Mouse (Mus musculus) gastrocnemius, adult 2 months (tissue): ENCODE measurements at regions not wholly inside any gene's neighbourhood (a gene's known extent, or its start where the extent isn't known, plus 50 kb on each side); places are given as distances from the start of the nearest gene placed in this dataset.

Source experiments
- DNase-seq: peaks from one replicate; pipeline ENCODE4 v3.0.0; 2022
- H3K27ac ChIP-seq: fragments of 200-600 bp; 2 replicates; pipeline ENCODE4 v1.8.1; 2022; ENCODE audit warnings: mild to moderate bottlenecking
- H3K4me3 ChIP-seq: fragments of 200-600 bp; 2 replicates; pipeline ENCODE4 v1.8.1; 2022; ENCODE audit warnings: mild to moderate bottlenecking, moderate library complexity
- CTCF ChIP-seq: fragments of 200-600 bp; IDR thresholded peaks from 2 replicates; pipeline ENCODE4 v1.8.1; 2022; ENCODE audit warnings: antibody characterized with exemption, mild to moderate bottlenecking, moderate library complexity
- intact Hi-C: fragments of 180-260 bp; cut with DNase I; formaldehyde crosslinking; loops from one replicate; pipeline ENCODE4 v1.15.1; 2025

DNA sequence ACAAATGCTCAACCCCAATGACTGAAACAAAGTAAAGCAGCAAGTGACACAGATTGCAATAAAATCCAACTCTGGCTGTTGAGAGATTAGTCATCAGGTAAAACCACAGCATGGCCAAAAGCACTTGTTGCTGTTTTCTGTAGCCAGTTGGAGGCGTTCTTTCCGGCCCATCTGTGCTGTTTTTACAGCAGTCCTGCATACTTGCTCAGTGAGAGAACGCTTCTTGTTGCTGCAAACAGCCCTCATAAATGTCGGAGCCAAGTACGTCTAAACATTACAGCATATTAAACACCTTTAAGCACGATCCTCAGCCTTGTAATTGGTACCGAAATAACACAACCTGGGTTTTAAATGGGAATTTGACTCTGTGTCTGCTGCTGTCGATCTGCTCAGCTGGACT lies 65.6 kb upstream of the Hs3st3a1 start:
- intact Hi-C loops: no loop called here
- TF ChIP-seq CTCF: no peak
- Histone ChIP-seq H3K27ac (no peak overlapping the region), H3K4me3 (no peak overlapping the region)
- DNase-seq: no peak

DNA sequence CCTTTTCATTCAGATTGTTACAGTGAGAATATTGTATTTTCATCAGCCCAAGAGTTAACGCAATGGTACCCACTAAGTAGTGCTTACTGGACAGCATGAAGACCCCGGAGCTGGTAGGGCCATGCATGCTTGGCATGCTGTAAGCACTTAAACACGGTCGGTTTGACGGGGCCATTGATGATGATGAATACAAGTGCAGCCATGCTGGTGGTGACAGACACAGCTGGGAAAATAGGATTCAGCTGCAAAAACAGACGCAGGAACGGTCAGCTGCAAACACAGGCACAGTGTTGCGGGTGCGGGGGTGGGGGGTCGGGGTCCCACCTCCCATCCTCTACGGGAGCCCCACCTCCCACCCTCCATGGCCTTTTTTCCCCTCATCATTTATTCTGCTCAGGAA lies 99.7 kb upstream of the Hs3st3a1 start:
- TF ChIP-seq CTCF: no peak
- intact Hi-C loops: no loop called here
- Histone ChIP-seq H3K27ac (no peak overlapping the region), H3K4me3 (no peak overlapping the region)
- DNase-seq: no peak

DNA sequence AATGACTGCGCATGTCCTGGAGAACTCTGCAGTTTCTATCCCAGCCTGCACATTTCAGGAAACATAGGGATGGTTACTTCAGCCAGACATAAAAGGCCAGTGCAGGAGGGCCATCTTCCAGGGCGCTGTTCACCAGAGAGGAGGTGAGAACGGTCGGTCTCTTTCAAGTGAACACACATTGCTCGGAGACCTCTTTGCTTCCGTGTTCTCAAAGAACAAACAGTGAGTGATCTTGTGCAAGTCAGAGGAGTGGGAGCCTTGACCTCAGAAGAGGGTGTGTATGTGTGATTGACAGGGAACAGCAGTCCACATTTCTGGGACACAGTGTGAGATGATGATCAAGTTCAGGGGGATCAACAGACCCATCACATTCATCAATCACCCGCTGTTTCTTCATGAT lies 102.7 kb upstream of the Hs3st3a1 start:
- intact Hi-C loops: no loop called here
- DNase-seq: no peak
- no peak for TF ChIP-seq CTCF
- Histone ChIP-seq H3K27ac (no peak overlapping the region), H3K4me3 (no peak overlapping the region)

DNA sequence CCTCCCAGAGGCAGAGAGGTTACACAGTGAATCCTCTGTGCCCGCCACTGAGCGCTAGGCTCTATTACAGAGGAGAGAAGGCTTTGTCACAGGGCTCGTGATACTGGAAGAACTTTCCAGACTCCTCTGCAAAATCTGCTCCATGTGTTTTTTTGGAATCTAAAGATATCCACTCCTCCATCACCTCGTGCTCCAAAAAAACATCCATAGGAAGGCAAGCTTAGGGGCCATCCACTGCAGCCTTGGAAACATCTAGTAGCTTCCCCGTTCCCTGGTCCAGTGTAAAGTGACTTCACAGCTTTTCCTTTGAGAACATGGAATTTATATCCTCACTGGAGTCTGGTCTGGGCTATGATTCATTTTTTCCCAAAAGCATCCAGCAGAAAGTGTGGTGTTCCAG lies 103.3 kb upstream of the Hs3st3a1 start:
- Histone ChIP-seq H3K4me3 (no peak overlapping the region), H3K27ac (no peak overlapping the region)
- no peak for DNase-seq
- TF ChIP-seq CTCF: no peak
- intact Hi-C loops: no loop called here

DNA sequence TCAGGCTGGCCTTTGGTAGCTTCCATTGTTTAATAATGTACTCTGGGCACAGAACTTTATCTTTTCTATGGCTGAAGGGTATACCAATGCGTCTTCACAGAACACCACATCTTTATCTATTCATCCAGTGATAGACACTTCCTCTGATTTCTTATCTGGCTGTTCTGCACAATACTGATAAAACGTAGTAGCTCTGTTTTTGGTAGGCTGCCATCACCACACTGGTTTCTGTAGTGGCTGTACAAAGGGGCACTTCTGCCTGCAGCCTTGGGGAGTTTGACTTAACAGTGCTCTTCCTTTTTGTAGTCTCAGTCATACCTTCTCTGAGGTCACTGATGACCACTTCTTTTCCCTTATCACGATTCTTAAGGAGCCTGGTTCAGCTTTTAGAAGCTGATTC lies 106.0 kb upstream of the Hs3st3a1 start:
- intact Hi-C loops: no loop called here

DNA sequence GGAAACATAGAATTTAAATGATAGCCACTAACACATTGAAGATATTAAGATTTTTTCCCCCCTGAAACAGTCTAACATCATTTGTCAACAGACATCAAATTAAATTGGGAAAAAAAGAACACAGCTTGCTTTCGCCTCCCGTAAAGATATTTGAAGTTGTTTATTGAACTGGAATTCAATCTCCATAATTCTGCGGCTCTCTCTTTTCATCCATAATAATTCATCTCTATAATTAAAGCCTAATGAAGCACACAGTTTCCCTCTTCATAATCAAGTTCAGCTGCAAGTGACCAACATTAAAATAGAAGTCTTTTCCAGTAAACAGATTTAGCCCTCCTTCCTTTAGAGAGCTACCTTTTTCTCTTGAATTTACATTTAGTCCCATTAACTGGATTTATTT lies 107.4 kb upstream of the Hs3st3a1 start:
- TF ChIP-seq CTCF: no peak
- no peak for DNase-seq
- Histone ChIP-seq H3K4me3 (no peak overlapping the region), H3K27ac (no peak overlapping the region)
- intact Hi-C loops: no loop called here

More for the DNA sequence above, 106.0 kb upstream of the Hs3st3a1 start:
- no peak overlapping the region for H3K27ac ChIP-seq
- no peak for DNase-seq
- TF ChIP-seq CTCF: no peak
- no peak overlapping the region for H3K4me3 ChIP-seq

DNA sequence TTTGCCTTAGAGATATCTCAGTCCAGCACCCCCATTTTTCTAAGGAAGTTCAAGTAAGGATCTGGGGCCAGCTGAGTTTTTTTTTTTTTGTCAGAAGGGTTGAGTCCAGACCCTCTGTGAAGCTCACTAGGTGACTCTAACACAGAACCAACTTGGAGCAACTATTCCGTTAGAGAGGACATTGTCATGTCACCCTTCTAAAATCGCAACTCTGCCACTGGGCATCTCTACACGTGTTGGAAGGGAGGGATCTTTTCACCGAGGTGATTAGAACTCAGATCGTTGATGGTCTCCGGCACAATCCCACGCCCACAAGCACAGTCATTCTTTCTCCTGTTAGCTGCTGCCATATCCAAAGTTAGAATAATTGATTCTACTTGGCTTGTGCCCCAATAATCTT lies 108.5 kb upstream of the Hs3st3a1 start:
- no peak for DNase-seq
- intact Hi-C loops: no loop called here
- H3K27ac ChIP-seq: no peak overlapping the region
- no peak for TF ChIP-seq CTCF
- H3K4me3 ChIP-seq: no peak overlapping the region

DNA sequence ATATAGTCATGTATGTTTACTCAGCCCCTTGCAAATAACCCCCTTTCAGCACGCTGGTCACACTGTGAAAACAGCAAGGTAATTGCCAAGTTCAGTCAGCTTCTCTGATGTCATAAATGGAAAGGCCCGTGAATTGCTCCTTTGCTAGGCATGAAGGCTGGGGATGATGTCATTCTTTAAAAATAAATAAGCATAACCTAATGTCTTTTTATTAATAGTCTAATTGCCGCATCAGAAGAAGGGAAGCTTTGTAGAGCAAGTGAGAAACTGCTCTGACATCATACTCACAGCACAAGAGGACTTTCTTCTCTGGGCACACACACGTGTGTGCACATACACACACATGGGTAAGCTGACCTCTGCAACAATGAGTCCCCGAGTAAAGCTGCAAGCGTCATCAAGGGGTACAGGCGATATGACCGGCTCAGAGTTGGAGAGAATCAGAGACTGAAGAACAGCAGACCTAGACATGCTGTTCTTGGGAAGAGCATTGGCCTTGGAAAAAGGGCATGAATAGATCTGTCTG lies 113.2 kb upstream of the Hs3st3a1 start:
- no peak overlapping the region for H3K4me3 ChIP-seq
- intact Hi-C loops: no loop called here
- no peak for TF ChIP-seq CTCF
- no peak for DNase-seq
- no peak overlapping the region for H3K27ac ChIP-seq

DNA sequence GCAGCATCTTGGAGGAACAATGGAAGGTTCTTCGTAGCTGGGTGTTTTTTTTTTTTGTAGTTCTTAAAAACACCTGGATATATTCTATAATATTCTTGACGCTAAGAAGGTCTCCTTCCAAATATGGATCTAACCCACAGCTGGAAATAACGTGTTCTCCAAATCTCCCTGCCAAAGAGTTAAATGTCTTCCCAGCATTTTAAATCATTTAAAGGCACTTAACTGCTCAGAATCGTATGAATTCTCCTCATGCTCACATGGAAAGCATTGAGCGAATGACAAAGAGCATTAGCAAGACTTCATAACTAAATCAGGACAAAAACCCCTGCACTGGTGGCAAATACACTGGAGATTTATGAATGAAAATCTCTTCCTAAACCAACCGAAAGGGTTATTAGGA lies 117.7 kb upstream of the Hs3st3a1 start:
- no peak for DNase-seq
- no peak for TF ChIP-seq CTCF
- H3K27ac ChIP-seq: no peak overlapping the region
- intact Hi-C loops: no loop called here
- no peak overlapping the region for H3K4me3 ChIP-seq

DNA sequence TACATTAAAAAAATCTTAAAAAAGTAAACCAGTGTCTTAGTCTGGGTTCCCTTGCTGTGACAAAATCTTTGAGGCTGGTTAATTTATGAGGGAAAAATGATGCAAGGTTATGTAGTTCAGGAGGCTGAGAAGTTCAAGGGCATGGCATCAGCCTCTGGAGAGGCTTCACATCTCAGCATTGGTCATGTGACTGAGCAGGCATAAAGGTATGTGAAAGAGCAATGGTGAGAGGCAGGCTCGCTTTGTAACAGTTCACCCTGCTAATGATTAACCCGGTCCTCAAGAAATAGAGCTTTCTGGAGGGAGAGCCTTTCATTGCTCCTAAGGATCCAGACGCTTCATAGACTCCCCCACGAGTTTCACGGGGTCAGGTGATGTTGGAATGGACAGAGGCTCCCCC lies 120.1 kb upstream of the Hs3st3a1 start:
- intact Hi-C loops: no loop called here
- no peak for TF ChIP-seq CTCF
- H3K4me3 ChIP-seq: no peak overlapping the region
- no peak for DNase-seq
- H3K27ac ChIP-seq: no peak overlapping the region

DNA sequence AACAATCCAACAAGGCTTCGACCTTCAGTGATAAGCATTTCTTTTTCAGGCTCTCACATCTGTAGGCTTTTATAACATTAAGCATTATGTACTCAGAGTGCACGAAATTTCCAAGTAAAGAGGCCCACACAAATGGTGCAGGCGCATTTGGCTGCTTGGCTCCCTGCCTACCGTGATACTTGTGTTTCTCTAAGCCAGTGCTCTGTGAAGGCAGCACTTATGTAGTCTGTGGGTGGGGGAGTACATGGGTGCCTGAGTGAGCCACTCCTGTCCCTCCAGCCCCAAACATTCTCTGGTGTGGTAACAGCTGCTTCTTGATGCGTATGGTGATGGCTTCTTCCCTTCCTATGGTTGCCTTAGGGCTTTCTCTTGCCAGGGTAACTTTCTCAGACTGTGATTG lies 121.9 kb upstream of the Hs3st3a1 start:
- intact Hi-C loops: no loop called here
- DNase-seq: no peak
- Histone ChIP-seq H3K4me3 (no peak overlapping the region), H3K27ac (no peak overlapping the region)
- TF ChIP-seq CTCF: no peak

DNA sequence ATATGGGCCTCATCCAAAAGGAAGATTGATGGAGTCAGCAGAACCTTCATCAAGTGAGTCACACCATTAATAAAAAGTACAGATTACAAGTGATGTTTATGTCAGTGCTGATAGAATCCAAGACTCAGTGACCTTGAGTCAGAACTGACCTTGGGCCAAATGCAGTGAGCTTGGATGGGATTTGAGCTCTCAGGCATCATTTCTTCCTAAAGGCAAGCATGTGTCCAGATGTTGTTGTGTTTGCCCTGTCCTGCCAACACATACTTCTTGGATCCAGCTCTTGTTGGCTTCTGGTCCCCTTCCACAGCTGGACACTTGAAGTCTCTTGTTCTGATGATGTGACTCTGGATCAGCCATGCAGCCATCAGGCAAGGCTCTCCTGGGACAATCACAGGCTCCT lies 125.3 kb upstream of the Hs3st3a1 start:
- intact Hi-C loops: no loop called here
- Histone ChIP-seq H3K4me3 (no peak overlapping the region), H3K27ac (no peak overlapping the region)
- TF ChIP-seq CTCF: no peak
- DNase-seq: no peak

DNA sequence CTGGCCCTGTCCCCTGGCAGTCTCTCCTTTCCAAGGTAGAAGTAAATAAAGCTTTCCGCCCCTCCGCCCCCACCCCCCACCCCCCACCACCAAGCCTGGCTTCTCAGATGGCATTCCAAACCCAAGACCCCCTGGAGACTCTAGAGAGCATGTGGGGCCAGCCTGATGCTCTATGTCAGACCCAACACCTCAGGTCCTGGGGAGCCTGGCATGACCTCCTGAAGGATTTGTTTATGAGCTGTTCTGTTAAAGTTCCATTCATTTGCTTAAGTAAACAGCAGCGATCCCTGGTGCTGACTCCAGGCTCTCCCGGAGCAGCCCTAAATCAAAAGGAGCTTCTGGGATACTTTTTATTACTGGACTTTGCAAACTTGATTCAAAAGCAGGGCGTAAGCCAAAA lies 137.3 kb upstream of the Hs3st3a1 start:
- Histone ChIP-seq H3K4me3 (no peak overlapping the region), H3K27ac (no peak overlapping the region)
- intact Hi-C loops: no loop called here
- no peak for TF ChIP-seq CTCF
- DNase-seq: no peak

DNA sequence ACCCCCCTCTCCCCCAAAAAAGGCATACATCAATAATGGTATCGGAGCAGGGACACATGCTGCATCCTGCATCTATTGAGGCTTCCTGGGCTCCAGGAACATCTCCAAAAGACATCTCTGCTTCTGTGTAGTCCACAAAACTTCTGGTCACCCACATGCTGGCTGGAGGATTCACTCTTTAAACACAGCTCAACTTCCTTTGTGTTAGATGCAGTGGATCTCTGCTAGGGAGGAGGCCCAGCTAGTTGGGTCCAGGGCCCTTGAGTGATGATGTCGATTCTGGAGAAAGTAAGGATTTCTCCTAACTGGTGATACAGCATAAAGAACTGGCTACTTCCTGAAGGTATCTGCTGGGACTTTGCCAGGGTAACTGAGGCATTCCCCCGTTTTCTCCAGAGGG lies 146.9 kb upstream of the Hs3st3a1 start:
- no peak for TF ChIP-seq CTCF
- Histone ChIP-seq H3K4me3 (no peak overlapping the region), H3K27ac (no peak overlapping the region)
- intact Hi-C loops: no loop called here
- DNase-seq: no peak

DNA sequence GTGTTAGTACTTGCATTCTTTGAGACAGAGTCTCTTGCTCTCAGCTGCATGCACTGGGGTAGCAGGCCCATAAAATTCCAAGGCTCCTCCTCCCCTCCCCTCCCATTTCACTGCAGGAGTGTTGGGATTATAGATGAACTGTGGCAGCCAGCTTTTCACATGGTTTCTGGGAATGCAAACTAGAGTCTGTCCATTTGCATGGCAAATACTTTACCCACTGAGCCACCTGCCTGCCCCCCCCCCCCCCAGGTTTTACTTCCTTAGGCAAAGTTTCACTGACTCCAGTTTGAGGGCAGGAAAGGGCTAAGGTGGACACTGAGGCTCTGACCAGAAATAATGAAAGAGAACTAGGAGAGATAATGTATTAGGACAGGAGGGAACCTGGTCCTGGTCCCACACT lies 147.6 kb upstream of the Hs3st3a1 start:
- TF ChIP-seq CTCF: no peak
- intact Hi-C loops: no loop called here
- no peak for DNase-seq
- H3K27ac ChIP-seq: no peak overlapping the region
- H3K4me3 ChIP-seq: no peak overlapping the region
